Mouse (Mus musculus): ENCODE results near the gene Upf3b. TPM values are rescaled to one million over a fixed set of nuclear protein-coding genes. Genes with fewer than 3 reads are reported as not detected.

Gene Upf3b
- polyA plus RNA-seq, 1 experiment: 40.1 TPM

DNA sequence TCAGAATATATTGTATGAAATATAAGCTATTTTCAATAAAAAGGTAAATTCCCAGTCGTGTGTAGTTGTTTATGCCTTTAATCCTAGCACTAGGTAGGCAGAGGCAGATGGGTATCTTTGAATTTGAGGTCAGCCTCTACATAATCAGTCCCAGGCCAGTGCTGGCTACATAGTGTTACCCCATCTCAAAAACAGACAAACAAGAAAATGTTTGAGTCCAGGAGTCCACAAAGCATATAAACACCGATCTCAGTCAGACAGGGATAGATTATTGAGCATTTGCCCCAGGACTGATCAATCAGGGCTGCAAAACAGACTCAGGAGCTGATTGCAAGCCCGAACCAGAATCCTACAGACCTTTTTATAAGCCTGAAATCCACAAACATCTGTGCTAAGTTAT, 9.5 kb upstream of the Upf3b start:
- Histone ChIP-seq H3K27ac (ENCODE audit: insufficient read depth, low read length) (no peak overlapping the region), H3K4me3 (replicated peaks; ENCODE audit: insufficient read depth, low read depth, low read length) (no peak overlapping the region), H3K4me1 (ENCODE audit: control insufficient read depth, insufficient read depth, low read length) (peaks cover 2% of the 10 kb centered on the region; the same call in 1 of the 2 replicates), H3K27me3 (ENCODE audit: control insufficient read depth, insufficient read depth, low read length) (no peaks in the 10 kb centered on the region)
- DNase-seq: no peak
- 55% methylated on average over 3 of the region's 3 CpGs for WGBS
- TF ChIP-seq POLR2A (IDR thresholded peaks at IDR 0.05; ENCODE audit: borderline replicate concordance, insufficient read depth, low read length) (no peak), CTCF (IDR thresholded peaks at IDR 0.05; ENCODE audit: borderline replicate concordance, insufficient read depth, low read depth, low read length) (no peak)

DNA sequence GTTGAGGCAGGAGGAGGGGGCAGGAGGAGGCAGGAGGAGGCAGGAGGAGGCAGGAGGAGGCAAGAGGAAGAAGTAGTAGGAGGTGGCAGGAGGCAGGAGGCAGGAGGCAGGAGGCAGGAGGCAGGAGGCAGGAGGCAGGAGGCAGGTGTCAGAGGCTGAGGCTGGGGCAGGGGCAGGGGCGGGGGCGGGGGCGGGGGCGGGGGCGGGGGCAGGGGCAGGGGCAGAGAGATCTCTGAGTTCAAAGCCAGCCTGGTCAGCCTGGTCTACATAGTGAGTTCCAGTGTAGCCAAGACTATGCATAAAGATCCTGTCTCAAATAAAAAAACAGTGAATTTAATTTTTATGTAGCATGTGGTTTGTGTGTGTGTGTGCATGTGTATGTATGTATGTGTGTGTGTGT, 7.0 kb upstream of the Upf3b start:
- Histone ChIP-seq H3K4me1 (ENCODE audit: control insufficient read depth, insufficient read depth, low read length) (peaks cover 2% of the 10 kb centered on the region; the same call in 1 of the 2 replicates), H3K27ac (ENCODE audit: insufficient read depth, low read length) (no peak overlapping the region), H3K27me3 (ENCODE audit: control insufficient read depth, insufficient read depth, low read length) (no peaks in the 10 kb centered on the region), H3K4me3 (replicated peaks; ENCODE audit: insufficient read depth, low read depth, low read length) (no peak overlapping the region)
- WGBS: no CpG with 5 or more reads among the region's 5 CpGs
- TF ChIP-seq POLR2A (IDR thresholded peaks at IDR 0.05; ENCODE audit: borderline replicate concordance, insufficient read depth, low read length) (no peak), CTCF (IDR thresholded peaks at IDR 0.05; ENCODE audit: borderline replicate concordance, insufficient read depth, low read depth, low read length) (no peak)
- DNase-seq: no peak

- H3K27me3 ChIP-seq (ENCODE audit: control insufficient read depth, insufficient read depth, low read length): no peaks in the 10 kb centered on the region
- H3K4me3 ChIP-seq (replicated peaks; ENCODE audit: insufficient read depth, low read depth, low read length): no peak overlapping the region
- TF ChIP-seq CTCF (IDR thresholded peaks at IDR 0.05; ENCODE audit: borderline replicate concordance, insufficient read depth, low read depth, low read length) (no peak), POLR2A (IDR thresholded peaks at IDR 0.05; ENCODE audit: borderline replicate concordance, insufficient read depth, low read length) (no peak)
- H3K27ac ChIP-seq (ENCODE audit: insufficient read depth, low read length): no peak overlapping the region
- no peaks in the 10 kb centered on the region for H3K4me1 ChIP-seq (ENCODE audit: control insufficient read depth, insufficient read depth, low read length)
- DNase-seq: no peak
- 76% methylated on average over 4 of the region's 4 CpGs for WGBS
These were observed 715 bp upstream of the Upf3b start for GRCm38 (mm10) chrX:37110881-37111193.

DNA sequence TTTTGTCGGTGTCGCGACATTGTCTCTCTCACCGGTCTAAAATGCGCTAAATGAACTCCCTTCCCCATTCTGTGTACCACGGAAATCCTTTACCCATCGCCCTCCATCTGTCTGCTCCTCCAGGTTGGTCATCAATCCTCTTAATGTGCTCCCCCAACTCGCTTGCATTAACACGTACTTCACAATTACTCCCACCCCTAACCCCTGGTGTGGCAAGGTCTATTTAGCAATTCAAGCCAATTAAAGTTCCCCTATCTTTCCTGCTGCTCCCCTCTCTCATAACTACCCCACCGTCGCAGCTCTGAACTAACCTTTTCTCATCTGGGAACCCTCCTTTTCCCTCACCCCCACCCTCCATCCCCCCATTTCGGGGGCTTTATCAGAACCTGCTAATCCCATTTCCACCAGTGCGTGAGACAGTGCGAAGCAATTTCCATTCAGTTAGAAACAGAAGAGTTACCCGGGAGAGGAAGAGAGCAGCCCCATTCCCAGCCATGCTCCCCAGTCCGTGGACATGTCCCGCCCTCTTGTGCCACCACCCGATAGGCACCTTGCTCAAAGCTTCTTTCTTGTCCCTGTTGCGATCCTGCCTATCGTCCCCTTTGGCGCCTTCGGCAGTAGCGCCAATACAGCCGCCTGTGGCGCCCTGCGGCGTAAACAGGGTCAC, 463 bp downstream of the Upf3b start:
- peak in 1 of 2 experiments; percentile 7 for DNase-seq
- no peaks in the 10 kb centered on the region for H3K4me1 ChIP-seq (ENCODE audit: control insufficient read depth, insufficient read depth, low read length)
- no peaks in the 10 kb centered on the region for H3K27me3 ChIP-seq (ENCODE audit: control insufficient read depth, insufficient read depth, low read length)
- WGBS: 8% methylated on average over 27 of the region's 27 CpGs
- H3K4me3 ChIP-seq (replicated peaks; ENCODE audit: insufficient read depth, low read depth, low read length): peak overlapping the region; percentile 84
- TF ChIP-seq CTCF (IDR thresholded peaks at IDR 0.05; ENCODE audit: borderline replicate concordance, insufficient read depth, low read depth, low read length): no peak
- no peak for TF ChIP-seq POLR2A (IDR thresholded peaks at IDR 0.05; ENCODE audit: borderline replicate concordance, insufficient read depth, low read length)
- peak overlapping the region; percentile 36; the same call in 1 of the 2 replicates for H3K27ac ChIP-seq (ENCODE audit: insufficient read depth, low read length)

- DNase-seq: no peak
- WGBS: 76% methylated on average over 2 of the region's 2 CpGs
- Histone ChIP-seq H3K27me3 (ENCODE audit: control insufficient read depth, insufficient read depth, low read length) (no peaks in the 10 kb centered on the region), H3K4me3 (replicated peaks; ENCODE audit: insufficient read depth, low read depth, low read length) (no peak overlapping the region), H3K4me1 (ENCODE audit: control insufficient read depth, insufficient read depth, low read length) (no peaks in the 10 kb centered on the region), H3K27ac (ENCODE audit: insufficient read depth, low read length) (no peak overlapping the region)
- TF ChIP-seq CTCF (IDR thresholded peaks at IDR 0.05; ENCODE audit: borderline replicate concordance, insufficient read depth, low read depth, low read length): no peak
- TF ChIP-seq POLR2A (IDR thresholded peaks at IDR 0.05; ENCODE audit: borderline replicate concordance, insufficient read depth, low read length): no peak
These were observed 6.3 kb downstream of the Upf3b start for GRCm38 (mm10) chrX:37103826-37104225.

GRCm38 (mm10) chrX:37098681-37099080, 11.4 kb downstream of the Upf3b start:
- no peak for DNase-seq
- 90% methylated on average over 3 of the region's 3 CpGs for WGBS
- Histone ChIP-seq H3K27ac (ENCODE audit: insufficient read depth, low read length) (no peak overlapping the region), H3K4me1 (ENCODE audit: control insufficient read depth, insufficient read depth, low read length) (no peaks in the 10 kb centered on the region), H3K27me3 (ENCODE audit: control insufficient read depth, insufficient read depth, low read length) (no peaks in the 10 kb centered on the region), H3K4me3 (replicated peaks; ENCODE audit: insufficient read depth, low read depth, low read length) (no peak overlapping the region)
- TF ChIP-seq CTCF (IDR thresholded peaks at IDR 0.05; ENCODE audit: borderline replicate concordance, insufficient read depth, low read depth, low read length): no peak
- TF ChIP-seq POLR2A (IDR thresholded peaks at IDR 0.05; ENCODE audit: borderline replicate concordance, insufficient read depth, low read length): no peak

GRCm38 (mm10) chrX:37095106-37095768, 14.9 kb downstream of the Upf3b start:
- Histone ChIP-seq H3K27me3 (ENCODE audit: control insufficient read depth, insufficient read depth, low read length) (no peaks in the 10 kb centered on the region), H3K4me3 (replicated peaks; ENCODE audit: insufficient read depth, low read depth, low read length) (no peak overlapping the region), H3K27ac (ENCODE audit: insufficient read depth, low read length) (no peak overlapping the region), H3K4me1 (ENCODE audit: control insufficient read depth, insufficient read depth, low read length) (no peaks in the 10 kb centered on the region)
- no peak for TF ChIP-seq POLR2A (IDR thresholded peaks at IDR 0.05; ENCODE audit: borderline replicate concordance, insufficient read depth, low read length)
- TF ChIP-seq CTCF (IDR thresholded peaks at IDR 0.05; ENCODE audit: borderline replicate concordance, insufficient read depth, low read depth, low read length): no peak
- WGBS: 94% methylated on average over 11 of the region's 11 CpGs
- no peak for DNase-seq

GRCm38 (mm10) chrX:37091457-37091856, 18.7 kb downstream of the Upf3b start:
- Histone ChIP-seq H3K4me3 (replicated peaks; ENCODE audit: insufficient read depth, low read depth, low read length) (no peak overlapping the region), H3K27ac (ENCODE audit: insufficient read depth, low read length) (no peak overlapping the region), H3K4me1 (ENCODE audit: control insufficient read depth, insufficient read depth, low read length) (no peaks in the 10 kb centered on the region), H3K27me3 (ENCODE audit: control insufficient read depth, insufficient read depth, low read length) (no peaks in the 10 kb centered on the region)
- TF ChIP-seq POLR2A (IDR thresholded peaks at IDR 0.05; ENCODE audit: borderline replicate concordance, insufficient read depth, low read length) (no peak), CTCF (IDR thresholded peaks at IDR 0.05; ENCODE audit: borderline replicate concordance, insufficient read depth, low read depth, low read length) (no peak)
- WGBS: 81% methylated on average over 3 of the region's 3 CpGs
- DNase-seq: no peak
